Mouse (Mus musculus): ENCODE measurements around the gene Sycp2l. TPM values are rescaled to one million over a fixed set of nuclear protein-coding genes. Genes with fewer than 3 reads are reported as not detected.

Gene Sycp2l
- 0.15 TPM for polyA plus RNA-seq (2014; fragmentation: Illumina TruSeq; extraction: RNeasy Lipid Tissue Mini Kit (QIAGEN cat#74804); ENCODE audit: low replicate concordance)

GRCm38 (mm10) chr13:41113940-41114339 lies at the start of gene Sycp2l:
Sycp2l (plus strand) TSS chr13:41114307.

GRCm38 (mm10) chr13:41079421-41079780 lies 34.7 kb upstream of the Sycp2l start, which contains the start of gene Mak:
Mak (minus strand) TSS chr13:41079706.

GRCm38 (mm10) chr13:41110935-41111334 lies 3.2 kb upstream of the Sycp2l start, which contains the start of gene Gcm2:
Gcm2 (minus strand) TSS chr13:41111035.

GRCm38 (mm10) chr13:41220304-41220834 lies 106.3 kb downstream of the Sycp2l start, which contains the start of gene Elovl2:
Elovl2 (minus strand) TSS chr13:41220405.

Other genes with a start within 250 kb of the Sycp2l start
- 66.5 TPM for gene Pak1ip1, start 113.3 kb upstream of the Sycp2l start, polyA plus RNA-seq (2014; fragmentation: Illumina TruSeq; extraction: RNeasy Lipid Tissue Mini Kit (QIAGEN cat#74804); ENCODE audit: low replicate concordance)
- gene Tmem14c, start 98.0 kb upstream of the Sycp2l start, polyA plus RNA-seq (2014; fragmentation: Illumina TruSeq; extraction: RNeasy Lipid Tissue Mini Kit (QIAGEN cat#74804); ENCODE audit: low replicate concordance): 33.3 TPM
- gene Mak, start 34.6 kb upstream of the Sycp2l start, polyA plus RNA-seq (2014; fragmentation: Illumina TruSeq; extraction: RNeasy Lipid Tissue Mini Kit (QIAGEN cat#74804); ENCODE audit: low replicate concordance): not detected
- gene Gcm2, start 3.3 kb upstream of the Sycp2l start, polyA plus RNA-seq (2014; fragmentation: Illumina TruSeq; extraction: RNeasy Lipid Tissue Mini Kit (QIAGEN cat#74804); ENCODE audit: low replicate concordance): not detected
- gene Elovl2, start 106.1 kb downstream of the Sycp2l start, polyA plus RNA-seq (2014; fragmentation: Illumina TruSeq; extraction: RNeasy Lipid Tissue Mini Kit (QIAGEN cat#74804); ENCODE audit: low replicate concordance): 0.11 TPM
- gene Smim13, start 135.5 kb downstream of the Sycp2l start, polyA plus RNA-seq (2014; fragmentation: Illumina TruSeq; extraction: RNeasy Lipid Tissue Mini Kit (QIAGEN cat#74804); ENCODE audit: low replicate concordance): 21.1 TPM
- gene Gm17364, start 159.7 kb downstream of the Sycp2l start, polyA plus RNA-seq (2014; fragmentation: Illumina TruSeq; extraction: RNeasy Lipid Tissue Mini Kit (QIAGEN cat#74804); ENCODE audit: low replicate concordance): not detected

Measured in small intestine, adult 10 weeks (tissue).